Mouse (Mus musculus): ENCODE results near the gene Cygb.
A peak's percentile ranks its signal among the peaks of the same experiment; 100 is the strongest.
"Not testable (repeated sequence)": the region's sequence is repeated elsewhere in the genome, so short reads cannot be mapped to it uniquely, and the experiment has no call there.

Cygb gene

DNA sequence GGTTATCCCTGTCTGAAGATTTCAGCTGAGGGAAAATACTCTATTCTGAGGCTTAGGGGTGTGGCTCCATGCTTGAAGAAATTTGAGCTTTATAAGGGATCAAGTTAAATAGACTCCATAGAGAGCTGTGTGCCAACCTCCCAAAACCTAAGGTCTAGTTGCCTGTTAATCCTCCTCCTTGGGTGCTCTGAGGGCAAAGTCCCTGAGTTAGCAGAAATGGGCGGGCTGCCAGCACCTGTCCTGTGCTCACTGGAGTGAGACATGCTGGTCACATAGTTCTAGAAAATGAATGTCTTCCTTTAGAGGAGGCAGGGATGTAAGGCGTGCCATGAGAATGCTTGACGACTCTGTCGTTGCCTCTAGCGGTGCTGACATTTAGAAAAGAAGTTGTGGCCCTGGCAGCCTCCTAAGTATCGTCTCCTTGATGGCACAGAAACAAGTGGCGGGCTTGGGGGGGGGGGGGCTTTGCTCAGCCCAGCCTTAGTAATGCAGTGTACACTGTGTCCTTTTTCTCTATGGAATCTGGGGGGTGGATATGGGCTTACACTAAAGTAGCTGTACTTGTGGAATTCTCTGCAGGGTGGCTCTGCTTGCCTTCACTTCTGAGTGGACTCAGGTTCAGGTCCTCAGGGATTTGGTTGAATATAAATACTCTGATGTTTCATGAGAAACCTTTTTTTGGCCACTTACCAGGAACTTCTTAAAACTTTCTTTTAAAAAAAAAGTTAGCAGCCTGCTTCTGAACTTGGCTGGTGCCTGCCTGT, 20.7 kb upstream of the Cygb start:
- DNase-seq: no peak

DNA sequence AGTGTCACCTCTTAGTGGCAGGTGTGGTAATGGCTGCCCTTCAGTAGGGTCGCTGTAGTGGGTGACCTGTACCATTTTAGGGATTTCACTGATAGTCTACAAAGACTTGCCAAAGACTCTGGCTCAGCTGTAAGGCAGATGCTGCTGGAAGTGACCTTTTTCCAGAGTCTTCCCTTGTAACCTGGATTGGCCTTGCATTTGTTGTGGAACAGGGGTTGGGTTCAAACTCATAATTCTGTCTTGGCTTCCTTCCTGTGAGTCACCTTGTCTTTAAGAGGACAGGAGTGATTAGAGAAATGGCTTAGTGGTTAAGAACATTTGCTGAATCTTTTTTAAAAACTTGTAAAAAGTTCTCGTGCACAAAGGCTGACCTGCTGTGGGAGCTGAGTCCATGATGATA, 19.3 kb upstream of the Cygb start:
- DNase-seq: no peak

DNA sequence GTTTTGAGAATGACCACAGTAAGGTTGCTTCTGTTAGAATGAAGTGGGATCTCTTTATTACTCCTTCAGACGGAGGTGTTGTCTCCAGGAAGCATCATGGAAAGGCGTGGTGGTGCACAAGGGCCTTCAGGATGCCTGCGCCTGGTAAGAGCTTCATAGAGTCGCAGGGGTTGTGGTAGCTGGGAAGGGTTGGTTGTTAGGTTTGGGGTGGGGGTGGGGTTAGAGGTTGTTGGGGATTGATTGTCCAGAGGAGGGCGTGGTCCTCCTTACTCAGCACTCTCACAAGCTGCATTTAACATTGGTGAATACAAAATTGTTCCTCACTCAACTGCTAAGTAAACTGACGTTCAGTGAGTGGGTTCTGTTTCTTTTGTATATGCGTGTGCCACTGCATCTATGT, 18.5 kb upstream of the Cygb start:
- DNase-seq: no peak

DNA sequence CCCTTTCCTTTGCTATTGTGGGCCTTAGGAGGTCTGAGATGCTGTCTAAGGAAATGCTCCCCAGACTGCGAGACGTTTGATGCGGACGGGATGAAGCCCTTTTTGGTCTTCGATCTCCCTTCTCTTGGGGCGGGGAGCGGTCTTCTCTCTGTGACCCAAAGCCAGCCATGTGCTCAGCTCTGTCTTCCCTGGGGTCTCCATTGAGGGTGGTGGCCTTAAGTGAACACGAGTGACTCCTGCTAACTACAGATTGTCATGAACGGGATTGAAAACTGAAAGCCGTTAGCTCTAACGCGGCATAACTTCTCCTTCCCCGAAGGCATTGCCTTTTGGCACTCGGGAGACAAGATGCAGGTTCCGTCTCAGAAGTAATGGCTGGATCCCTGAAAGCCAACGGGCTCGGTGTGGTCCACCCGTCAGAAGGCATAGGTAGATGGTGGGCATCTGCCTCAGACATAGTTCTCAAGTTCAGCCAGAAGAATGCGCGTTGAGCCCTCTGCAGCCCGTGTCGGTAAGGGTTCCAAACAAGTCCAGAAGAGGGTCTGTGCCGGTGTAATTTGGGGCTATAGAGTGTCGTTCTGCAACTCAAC, 17.8 kb upstream of the Cygb start:
- DNase-seq: no peak

DNA sequence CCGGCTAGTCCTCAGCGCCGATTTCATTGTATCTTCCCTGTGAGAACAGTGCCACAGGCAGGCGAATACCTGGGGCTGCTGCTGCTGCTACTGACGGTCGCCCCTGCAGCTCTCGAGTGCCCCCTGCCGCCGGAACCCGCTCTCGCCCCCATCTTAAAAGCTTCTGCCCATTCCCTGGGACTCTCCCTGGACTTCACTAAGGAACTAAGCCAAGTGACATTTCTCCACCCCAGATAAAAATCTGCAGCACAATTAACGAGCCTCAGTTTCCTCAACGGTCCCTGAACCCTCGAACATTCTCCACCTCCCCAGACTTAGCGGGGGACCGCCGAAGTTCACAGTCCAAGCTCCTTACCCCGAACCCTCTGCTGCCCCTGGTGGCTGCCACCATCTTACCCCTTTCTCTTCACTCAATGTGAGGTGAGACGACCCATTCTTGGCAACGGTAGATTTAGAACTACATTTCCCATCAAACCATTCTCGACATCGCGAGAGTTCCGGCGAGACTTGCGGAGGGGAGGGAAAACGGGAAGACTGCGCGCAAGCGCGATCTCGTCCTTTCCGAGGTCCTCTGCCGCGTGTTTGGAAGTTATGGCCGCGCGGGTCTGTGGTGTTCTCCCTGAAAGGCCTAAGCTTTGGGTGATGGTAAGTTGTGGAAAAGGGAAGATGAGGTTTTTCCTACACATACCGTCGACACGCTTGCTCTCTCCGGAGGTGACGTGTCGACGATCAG, 17.2 kb upstream of the Cygb start:
- peak; percentile 98 for DNase-seq

DNA sequence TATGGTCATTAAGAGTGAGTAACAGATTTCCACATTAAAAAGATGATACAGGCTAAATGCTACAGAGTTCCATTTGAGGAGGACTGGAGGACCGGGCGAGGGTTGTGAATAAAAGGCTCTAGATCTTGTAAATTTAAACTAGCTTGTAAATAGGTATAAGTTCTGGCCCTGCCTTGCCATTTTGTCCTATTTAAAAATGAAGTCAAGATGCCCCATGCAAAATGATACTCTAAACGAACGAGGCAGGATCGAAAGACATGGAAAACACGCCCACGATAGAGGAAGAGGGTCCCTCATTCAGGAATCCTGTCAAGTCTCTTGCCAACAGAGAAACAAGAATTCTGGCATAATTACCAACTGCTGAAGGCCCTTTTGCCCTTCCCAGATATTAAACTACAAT, 16.3 kb upstream of the Cygb start:
- DNase-seq: no peak

DNA sequence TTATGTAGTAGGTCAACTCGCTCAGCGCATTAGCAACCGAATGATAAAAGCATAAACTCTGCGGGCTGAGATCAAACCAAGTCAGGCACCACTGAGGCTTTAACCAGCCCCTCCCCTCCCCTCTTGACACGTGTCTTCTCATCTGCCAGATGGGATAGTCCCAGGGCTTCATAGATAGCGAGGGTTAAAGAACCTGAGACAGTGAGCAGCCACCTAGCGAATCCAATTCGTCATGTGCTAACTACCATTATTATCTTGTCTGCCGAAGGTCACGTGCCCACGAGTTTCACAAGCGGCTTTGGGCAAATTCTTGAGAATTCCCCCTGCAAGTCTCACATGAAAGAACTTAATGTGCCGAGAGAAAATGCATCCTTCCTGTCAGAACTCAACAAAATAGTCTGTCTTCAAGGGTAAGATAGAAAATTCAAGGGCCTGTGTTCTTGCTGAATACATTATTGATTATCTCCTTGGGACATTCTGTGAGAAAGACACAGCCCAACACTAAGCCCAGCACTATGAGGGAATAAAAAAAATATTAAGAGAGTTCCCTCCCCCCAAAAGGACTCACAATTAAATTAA, 15.8 kb upstream of the Cygb start:
- no peak for DNase-seq

DNA sequence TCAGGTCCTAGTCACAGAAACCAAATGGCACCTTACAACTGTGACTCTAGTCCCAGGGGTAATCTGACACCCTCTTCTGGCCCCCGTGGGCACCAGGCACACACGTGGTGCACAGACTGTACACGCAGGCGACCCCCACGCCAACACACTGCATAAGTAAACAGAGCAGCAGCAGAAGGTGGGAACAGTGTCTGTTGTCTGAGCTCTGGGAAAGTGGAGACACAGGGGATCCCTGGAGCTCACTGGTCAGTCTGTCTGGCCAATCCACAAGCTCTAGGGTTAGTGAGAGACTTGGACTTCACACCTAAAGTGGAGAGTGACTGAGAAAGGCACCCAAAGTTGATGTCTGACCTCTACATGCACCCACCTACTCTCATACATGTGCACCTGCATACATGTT, 15.2 kb upstream of the Cygb start:
- no peak for DNase-seq

DNA sequence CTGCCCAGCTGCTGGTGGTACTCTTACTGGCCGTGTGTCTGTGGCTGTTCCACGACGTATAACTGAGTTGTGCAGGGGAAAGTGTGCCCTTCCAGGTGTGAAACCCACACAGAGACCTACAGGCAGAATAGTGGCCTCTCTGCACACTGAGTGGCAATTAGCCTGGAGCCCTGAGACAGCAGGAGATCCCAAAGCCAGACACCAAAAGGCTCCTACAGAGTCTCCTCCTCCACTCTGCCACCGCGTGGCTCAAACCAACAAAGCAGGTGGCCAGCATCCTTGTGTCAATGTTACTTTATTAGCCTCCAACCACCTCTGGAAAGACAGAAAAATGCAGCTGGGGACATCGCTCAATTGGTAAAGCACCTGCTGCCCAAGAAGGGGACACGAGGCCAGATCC, 14.7 kb upstream of the Cygb start:
- DNase-seq: peak; percentile 58

DNA sequence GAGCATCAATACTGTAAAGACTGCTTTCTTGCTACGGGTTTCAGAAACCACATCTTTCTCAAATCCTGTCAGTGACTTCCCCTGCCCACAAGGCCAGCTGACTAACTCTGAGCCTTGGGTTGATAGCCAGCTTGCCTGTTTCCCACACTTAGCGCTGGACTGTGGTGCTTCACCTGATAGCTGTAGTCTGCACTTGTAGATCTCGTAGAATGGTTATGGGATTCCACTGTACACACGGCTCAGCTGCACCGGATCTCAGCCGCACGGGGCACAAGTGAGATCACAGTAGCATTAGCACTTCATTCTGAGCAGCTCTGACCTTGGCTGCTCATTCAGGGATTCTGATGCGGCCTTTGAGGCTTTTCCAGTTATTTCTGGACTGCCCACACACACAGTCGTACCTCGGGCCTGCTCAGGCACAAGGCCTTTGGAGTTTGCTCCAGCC, 14.3 kb upstream of the Cygb start:
- DNase-seq: no peak

DNA sequence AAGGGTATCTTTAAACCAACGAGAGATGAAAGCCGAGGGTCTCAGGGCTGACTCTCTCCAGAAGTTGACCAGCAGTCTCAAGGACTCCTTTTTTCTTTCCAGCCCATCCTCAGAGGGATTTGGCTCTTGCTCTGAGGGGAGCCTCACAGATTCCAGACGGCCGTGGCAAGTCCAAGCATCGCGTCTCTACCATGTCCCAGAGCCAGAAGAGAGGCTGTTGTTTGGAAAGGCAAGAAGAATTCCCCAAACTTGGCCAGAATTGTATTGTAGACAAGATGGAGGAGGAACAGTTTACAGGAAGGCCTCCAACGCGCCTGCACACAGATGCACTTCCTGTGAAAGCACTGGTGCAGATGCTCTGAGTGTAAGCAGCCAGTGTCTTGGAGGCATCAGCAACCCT, 13.8 kb upstream of the Cygb start:
- no peak for DNase-seq

DNA sequence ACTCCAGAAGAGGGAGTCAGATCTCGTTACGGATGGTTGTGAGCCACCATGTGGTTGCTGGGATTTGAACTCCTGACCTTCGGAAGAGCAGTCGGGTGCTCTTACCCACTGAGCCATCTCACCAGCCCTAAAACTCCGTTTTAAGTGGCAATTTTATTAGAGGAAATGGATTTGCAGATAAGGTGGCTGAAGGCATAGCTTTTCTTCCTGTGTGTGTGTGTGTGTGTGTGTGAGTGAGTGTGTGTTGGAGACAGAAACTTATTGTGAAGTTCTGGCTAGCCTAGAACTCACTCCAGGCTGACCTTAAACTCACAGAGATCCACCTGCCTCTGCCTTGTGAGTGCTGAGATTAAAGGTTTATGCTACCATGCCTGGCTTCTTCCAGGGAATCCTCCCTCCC, 12.9 kb upstream of the Cygb start:
- DNase-seq: not testable (repeated sequence)

DNA sequence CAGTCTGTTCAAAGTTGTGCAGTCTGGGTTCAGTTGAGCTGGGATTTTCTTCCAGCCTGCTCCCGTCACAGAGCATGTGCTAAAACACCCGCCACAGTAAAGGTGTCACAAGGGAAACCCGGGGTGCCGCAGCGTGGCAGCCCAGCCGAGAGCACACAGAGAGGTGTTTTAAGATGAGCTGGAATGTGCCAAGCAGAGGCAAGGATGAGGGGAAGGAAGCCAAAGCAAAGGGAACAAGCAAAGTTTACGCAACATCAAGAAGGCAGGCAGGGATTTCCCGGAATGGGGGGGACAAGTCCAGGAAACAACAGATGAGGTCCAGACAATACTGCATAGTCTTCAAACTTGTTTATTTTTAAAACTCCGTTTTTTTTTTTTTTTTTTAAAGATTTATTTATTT, 12.5 kb upstream of the Cygb start:
- DNase-seq: no peak

DNA sequence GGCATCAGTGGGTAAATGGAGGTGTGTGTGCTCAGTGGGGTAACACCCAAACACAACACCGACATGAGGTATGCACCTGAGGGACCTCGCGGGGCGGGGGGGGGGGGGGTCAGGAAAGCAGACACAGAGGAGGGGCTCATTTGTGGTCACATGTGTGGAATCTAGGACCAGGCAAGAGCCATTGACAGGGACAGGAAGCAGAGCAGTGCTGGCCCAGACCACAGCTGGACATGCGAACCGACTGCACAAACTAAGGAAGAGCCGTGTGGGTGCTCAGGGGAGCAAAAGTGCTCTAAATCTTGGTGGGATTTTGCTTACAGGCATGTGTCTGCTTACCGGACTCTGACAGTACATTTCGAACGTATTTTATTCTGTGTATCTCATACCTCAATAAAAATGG, 11.2 kb upstream of the Cygb start:
- no peak for DNase-seq

DNA sequence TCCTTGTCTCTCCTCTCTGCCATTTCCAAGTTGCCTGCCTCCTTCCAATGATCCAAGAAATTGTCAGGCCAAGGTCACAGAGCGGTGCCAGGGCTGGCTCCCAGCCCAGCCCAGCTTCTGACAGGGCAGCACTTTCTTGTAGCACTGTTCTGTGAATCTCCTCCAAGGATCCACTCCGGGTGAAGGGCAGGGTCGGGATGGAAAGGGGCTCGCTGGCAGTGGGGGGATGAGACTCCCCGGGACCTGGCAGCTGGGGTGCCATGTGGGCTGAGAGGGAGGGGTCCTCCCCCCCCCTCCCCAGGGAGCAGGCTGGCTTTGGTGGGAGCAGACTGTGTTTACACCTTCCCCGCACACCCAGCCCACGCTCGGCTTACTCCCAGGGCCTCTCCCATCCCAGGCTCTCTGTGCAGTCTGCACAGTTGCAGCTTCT, 7.8 kb upstream of the Cygb start:
- no peak for DNase-seq

DNA sequence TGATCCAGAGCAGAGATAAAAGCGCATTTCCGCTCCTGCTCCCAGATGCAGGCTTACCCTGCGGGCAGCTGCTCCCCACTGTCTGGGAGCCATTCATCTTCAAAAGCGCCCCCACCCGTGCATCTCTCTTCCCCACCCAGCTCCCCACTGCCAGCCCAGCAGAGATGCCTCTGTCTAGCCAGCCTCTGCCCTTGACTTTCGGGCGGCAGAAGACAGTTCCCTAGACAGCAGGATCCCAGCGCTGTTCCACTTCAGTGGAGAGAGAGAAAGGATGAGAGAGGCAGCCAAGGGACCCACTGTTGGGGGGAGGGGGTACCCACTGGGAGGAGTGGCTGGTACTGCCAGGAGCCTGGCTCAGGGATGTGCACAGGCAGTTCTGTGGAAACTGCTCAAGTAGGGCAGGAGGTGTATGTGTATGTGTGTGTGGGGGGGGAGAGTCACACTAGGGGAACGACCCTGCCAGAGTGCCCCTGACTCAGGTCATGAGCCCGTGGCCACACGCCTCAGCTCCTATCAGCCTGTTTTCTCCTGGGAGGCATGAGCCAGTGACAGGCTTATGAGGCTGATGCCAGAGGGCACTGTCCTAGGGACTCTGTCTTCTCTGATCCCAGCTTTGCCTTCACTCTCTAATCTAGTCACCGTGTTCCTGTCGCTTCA, 7.3 kb upstream of the Cygb start:
- DNase-seq: no peak

DNA sequence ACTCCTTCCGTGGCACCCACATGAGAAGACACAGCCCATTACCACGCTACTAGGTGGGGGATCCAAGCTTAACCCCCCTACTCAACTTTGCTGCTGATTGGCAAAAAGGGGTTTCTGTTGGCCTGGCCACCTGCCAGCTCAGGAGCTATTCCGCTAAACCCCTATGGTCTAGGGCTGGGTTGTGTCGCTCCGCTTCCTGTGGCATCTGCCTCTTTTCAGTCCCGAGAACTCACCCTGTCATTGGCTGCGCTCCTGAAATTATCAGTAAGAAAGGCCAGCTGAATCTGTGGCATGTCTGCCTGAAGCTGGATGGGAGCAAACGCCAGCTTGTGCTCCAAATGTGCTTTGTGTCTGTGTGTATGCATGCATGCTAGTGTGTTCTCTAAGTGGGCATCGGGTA, 6.1 kb upstream of the Cygb start:
- DNase-seq: no peak

DNA sequence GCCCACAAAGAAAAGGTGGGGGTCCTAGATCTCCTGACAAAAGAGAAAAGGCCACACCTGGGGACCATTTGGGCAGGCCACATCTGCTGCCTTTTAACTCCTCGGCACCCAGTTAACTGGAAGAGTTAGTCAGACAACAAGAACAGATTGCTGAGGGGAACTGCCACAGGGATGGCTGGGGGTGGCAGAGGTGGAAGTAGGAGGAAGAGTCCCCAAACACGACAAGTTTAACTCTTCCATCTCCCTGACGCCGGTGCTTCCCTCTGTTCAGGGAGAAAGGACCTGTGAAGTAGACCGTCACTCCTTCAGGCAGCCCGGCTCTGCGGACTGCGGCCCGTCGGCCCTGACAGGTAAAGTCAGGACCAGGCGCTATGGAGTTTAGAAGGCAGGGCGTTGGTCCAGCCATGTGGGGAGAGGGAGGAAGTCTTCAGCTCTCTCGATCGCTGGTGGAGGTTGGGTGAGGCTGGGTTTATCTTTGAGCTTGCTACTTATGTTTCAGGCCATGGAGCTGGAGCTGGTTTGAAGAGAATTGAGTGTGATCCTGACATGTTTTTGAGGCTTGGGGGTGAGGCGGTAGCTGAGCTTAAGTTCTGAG, 5.0 kb upstream of the Cygb start:
- no peak for DNase-seq

DNA sequence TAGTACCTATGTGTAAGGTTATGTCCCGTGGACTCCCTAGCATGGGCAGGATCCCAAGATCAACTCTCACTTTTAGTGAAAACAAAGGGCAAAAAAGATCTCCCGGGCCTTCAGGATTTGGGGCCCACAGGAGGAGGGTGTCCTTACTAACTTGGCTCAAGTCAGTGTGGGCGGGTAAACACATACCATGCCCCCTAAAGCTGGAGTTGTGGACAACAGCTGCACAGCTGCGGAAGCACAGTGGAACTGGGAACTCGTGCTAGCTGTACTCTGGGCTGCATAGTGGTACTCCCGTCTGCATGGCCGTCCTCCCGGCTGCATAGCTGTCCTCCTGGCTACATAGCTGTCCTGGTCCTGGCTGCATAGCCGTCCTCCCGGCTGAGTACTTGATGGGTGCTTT, 4.1 kb upstream of the Cygb start:
- no peak for DNase-seq

DNA sequence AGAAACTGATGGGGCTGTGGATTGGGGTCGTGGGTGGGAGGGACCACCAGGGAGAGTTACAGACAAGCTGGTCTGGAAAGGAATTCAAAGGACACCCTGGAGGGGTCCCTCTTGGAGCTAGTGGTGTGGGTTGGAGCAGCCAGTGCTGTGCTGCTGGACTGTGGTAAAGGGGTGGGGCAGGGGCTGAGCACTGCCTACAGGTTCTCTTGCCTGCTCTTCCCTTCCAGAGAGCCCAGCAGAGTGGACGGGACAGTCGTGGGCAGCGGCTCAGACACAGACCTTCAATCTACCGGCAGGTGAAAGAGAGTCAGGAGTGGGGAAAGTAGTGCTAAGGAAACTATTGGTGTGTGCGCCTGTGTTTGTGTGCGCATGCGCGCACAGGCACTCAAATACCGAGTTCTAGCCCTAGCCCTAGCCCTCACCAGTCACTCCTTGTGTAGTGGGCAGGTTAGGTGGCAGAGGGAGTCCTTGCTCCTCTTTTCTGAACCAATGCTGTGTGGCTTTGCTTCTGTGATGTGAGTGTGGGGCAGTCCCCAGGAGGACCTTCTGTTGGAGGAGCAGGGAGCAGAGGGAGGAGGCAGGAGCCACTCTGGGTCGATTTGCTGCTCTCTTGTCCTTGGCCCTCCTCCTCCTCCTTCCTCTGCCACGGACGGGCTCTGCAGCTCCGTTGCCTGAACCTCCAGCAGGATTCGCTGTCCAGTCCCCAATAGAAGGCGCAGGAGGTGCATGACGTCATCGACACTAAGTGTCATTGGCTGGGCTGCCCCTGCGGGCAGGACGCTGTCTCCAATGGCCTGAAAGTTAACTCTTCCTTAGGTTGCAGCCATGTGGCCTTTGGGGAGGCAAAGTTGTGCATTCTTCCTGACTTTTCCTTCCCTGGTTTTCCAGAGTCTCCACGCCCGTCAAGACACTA, 3.5 kb upstream of the Cygb start:
- peak; percentile 97 for DNase-seq

DNA sequence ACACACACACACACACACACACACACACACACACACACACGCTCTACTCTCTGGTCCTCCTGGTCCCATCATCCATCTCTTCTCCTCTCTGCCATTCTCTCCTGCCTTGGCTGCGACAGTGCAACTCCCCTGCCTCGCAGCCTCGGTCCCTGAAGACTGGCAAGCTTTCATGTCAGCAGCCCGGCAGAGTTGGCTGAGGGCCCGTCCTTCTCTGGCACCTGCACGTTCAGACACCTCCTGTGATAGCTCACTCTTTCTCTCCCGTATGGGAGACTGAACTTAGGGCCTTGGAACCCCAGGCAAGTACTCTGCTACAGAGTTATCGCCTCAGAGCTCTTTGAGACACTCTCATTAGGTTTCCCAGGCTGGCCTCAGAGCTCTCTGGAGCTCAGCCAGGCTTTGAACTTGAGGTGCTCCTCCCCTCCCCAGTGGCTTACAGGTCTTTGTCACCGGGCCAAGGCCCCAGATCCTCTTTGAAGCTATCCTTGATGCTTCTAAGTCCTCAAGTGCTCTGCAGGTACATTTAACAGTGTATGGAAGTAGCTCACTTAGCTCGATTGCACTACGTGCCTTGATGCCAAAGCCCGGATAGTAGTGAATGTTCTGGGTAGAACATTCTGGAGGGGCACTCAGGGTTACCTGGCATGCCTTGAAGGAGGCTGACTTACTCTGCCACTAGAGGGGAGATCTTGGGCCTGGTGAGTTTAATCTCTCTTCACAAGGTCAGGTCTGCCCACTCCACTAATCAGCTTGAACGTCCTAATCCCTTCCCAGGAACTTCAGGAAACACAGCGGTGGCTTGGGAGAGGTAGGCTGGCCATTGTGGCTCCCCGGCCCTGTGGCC, 2.5 kb upstream of the Cygb start:
- DNase-seq: no peak
